Mouse (Mus musculus) forebrain, embryonic 13.5 days (tissue): Measurements from ENCODE around the gene Olfr1241. TPM values are rescaled to one million over a fixed set of nuclear protein-coding genes. Genes with fewer than 3 reads are reported as not detected.

Experiments
- ATAC-seq: fragments of 200-750 bp; cut with Nextera tagmentation; 2 replicates; pipeline ENCODE4 v1.8.0; 2017
- H3K27ac ChIP-seq: fragments of 300-500 bp; sonication (generic); 2 replicates; pipeline ENCODE4 v1.5.1; 2015; ENCODE audit warnings: inconsistent platforms, mild to moderate bottlenecking, moderate library complexity
- H3K27me3 ChIP-seq: fragments of 300-500 bp; sonication (generic); 2 replicates; pipeline ENCODE4 v1.6.1; 2015; ENCODE audit warnings: mild to moderate bottlenecking, inconsistent platforms
- H3K36me3 ChIP-seq: fragments of 300-500 bp; sonication (generic); 2 replicates; pipeline ENCODE4 v1.6.1; 2015; ENCODE audit warnings: mild to moderate bottlenecking, inconsistent platforms; ENCODE audit not compliant: poor library complexity, severe bottlenecking
- H3K4me1 ChIP-seq: fragments of 300-500 bp; sonication (generic); 2 replicates; pipeline ENCODE4 v1.6.1; 2015; ENCODE audit warnings: inconsistent platforms
- H3K4me2 ChIP-seq: fragments of 300-500 bp; sonication (generic); 2 replicates; pipeline ENCODE4 v1.6.1; 2015; ENCODE audit warnings: inconsistent platforms, mild to moderate bottlenecking, moderate library complexity
- H3K4me3 ChIP-seq: fragments of 300-500 bp; sonication (generic); 2 replicates; pipeline ENCODE4 v1.5.1; 2015; ENCODE audit warnings: mild to moderate bottlenecking, inconsistent platforms
- H3K9ac ChIP-seq: fragments of 300-500 bp; sonication (generic); 2 replicates; pipeline ENCODE4 v1.6.1; 2015; ENCODE audit warnings: mild to moderate bottlenecking, inconsistent platforms
- H3K9me3 ChIP-seq: fragments of 300-500 bp; sonication (generic); replicated peaks from 2 replicates; pipeline ENCODE4 v1.6.1; 2016; ENCODE audit warnings: inconsistent platforms
- WGBS: fragments of 180-500 bp; shearing (Covaris S2); methylation state at CpG from one replicate; pipeline ENCODE4 v1.1.7; 2015; 5-methylcytosine and 5-hydroxymethylcytosine counted together
- polyA plus RNA-seq: library from polyadenylated mRNA; unstranded; fragments of >200 nt; fragmentation: Nextera tagmentation; extraction: Ambion mirVana; gene quantifications from 2 replicates; pipeline ENCODE4 v1.2.1, GENCODE M21; 2015

The Olfr1241 gene
- not detected in 2 replicates for polyA plus RNA-seq

GRCm38 (mm10) chr2:89487026-89487425 lies at the start of gene Olfr1241:
TSS of gene Olfr1241 (minus strand) at chr2:89487126.
- no peak within 1 kb of the TSS for H3K9ac ChIP-seq
- no peak within 1 kb of the TSS for H3K4me3 ChIP-seq
- no peaks in the 10 kb centered on the region for H3K4me1 ChIP-seq
- no peak within 1 kb of the TSS for H3K4me2 ChIP-seq
- no peaks in the 10 kb centered on the region for H3K27me3 ChIP-seq
- no peaks in the 10 kb centered on the region for H3K36me3 ChIP-seq
- ATAC-seq, result no peak
- H3K9me3 ChIP-seq, result no peaks in the 10 kb centered on the region
- no peak within 1 kb of the TSS for H3K27ac ChIP-seq

GRCm38 (mm10) chr2:89531387-89531786 lies 44.5 kb upstream of the Olfr1241 start, which contains the start of gene Olfr1243:
TSS of gene Olfr1243 (minus strand) at chr2:89531487.
- H3K27ac ChIP-seq, result no peak within 1 kb of the TSS
- H3K9me3 ChIP-seq, result no peaks in the 10 kb centered on the region
- no peak within 1 kb of the TSS for H3K4me3 ChIP-seq
- H3K9ac ChIP-seq, result no peak within 1 kb of the TSS
- H3K4me2 ChIP-seq, result no peak within 1 kb of the TSS
- WGBS, result 90% methylated on average over 1 of the region's 1 CpGs
- no peaks in the 10 kb centered on the region for H3K4me1 ChIP-seq
- no peaks in the 10 kb centered on the region for H3K36me3 ChIP-seq
- H3K27me3 ChIP-seq, result no peaks in the 10 kb centered on the region
- no peak for ATAC-seq

- no peaks in the 10 kb centered on the region for H3K36me3 ChIP-seq
- no peaks in the 10 kb centered on the region for H3K27me3 ChIP-seq
- no peak for ATAC-seq
- no peak within 1 kb of the TSS for H3K4me2 ChIP-seq
- 91% methylated on average over 1 of the region's 1 CpGs for WGBS
- H3K27ac ChIP-seq, result no peak within 1 kb of the TSS
- no peaks in the 10 kb centered on the region for H3K4me1 ChIP-seq
- H3K9ac ChIP-seq, result no peak within 1 kb of the TSS
- no peak within 1 kb of the TSS for H3K4me3 ChIP-seq
- no peaks in the 10 kb centered on the region for H3K9me3 ChIP-seq
These were observed 11.3 kb upstream of the Olfr1241 start, which contains the start of gene Olfr1242 for GRCm38 (mm10) chr2:89498235-89498634. TSS of gene Olfr1242 (minus strand) at chr2:89498335.

GRCm38 (mm10) chr2:89442900-89443299 lies 44.0 kb downstream of the Olfr1241 start, which contains the start of gene Olfr1240:
TSS of gene Olfr1240 (minus strand) at chr2:89443000.
- Histone ChIP-seq H3K4me3 (no peak within 1 kb of the TSS), H3K27ac (no peak within 1 kb of the TSS), H3K27me3 (no peaks in the 10 kb centered on the region), H3K36me3 (no peaks in the 10 kb centered on the region), H3K4me2 (no peak within 1 kb of the TSS), H3K4me1 (no peaks in the 10 kb centered on the region), H3K9me3 (no peaks in the 10 kb centered on the region), H3K9ac (no peak within 1 kb of the TSS)
- WGBS, result 86% methylated on average over 3 of the region's 3 CpGs
- ATAC-seq, result no peak

Other genes with a start within 250 kb of the Olfr1241 start
- gene Olfr1228, start 233.1 kb downstream of the Olfr1241 start, polyA plus RNA-seq, result not detected in 2 replicates
- not detected in 2 replicates for gene Olfr1229, start 199.1 kb downstream of the Olfr1241 start, polyA plus RNA-seq
- not detected in 2 replicates for gene Olfr1230, start 189.9 kb downstream of the Olfr1241 start, polyA plus RNA-seq
- gene Olfr1231, start 180.1 kb downstream of the Olfr1241 start, polyA plus RNA-seq, result not detected in 2 replicates
- gene Olfr1232, start 157.5 kb downstream of the Olfr1241 start, polyA plus RNA-seq, result not detected in 2 replicates
- not detected in 2 replicates for gene Olfr1233, start 144.7 kb downstream of the Olfr1241 start, polyA plus RNA-seq
- not detected in 2 replicates for gene Olfr1234, start 122.3 kb downstream of the Olfr1241 start, polyA plus RNA-seq
- not detected in 2 replicates for gene Olfr1238, start 77.5 kb downstream of the Olfr1241 start, polyA plus RNA-seq
- not detected in 2 replicates for gene Olfr1239, start 66.7 kb downstream of the Olfr1241 start, polyA plus RNA-seq
- not detected in 2 replicates for gene Olfr1240, start 44.1 kb downstream of the Olfr1241 start, polyA plus RNA-seq
- not detected in 2 replicates for gene Olfr1242, start 11.2 kb upstream of the Olfr1241 start, polyA plus RNA-seq
- not detected in 2 replicates for gene Olfr1243, start 44.4 kb upstream of the Olfr1241 start, polyA plus RNA-seq
- gene Olfr1245, start 91.3 kb upstream of the Olfr1241 start, polyA plus RNA-seq, result not detected in 2 replicates
- not detected in 2 replicates for gene Olfr1246, start 106.0 kb upstream of the Olfr1241 start, polyA plus RNA-seq
- not detected in 2 replicates for gene Olfr1247, start 127.0 kb upstream of the Olfr1241 start, polyA plus RNA-seq
- not detected in 2 replicates for gene Olfr1248, start 131.1 kb upstream of the Olfr1241 start, polyA plus RNA-seq
- gene Olfr1249, start 147.9 kb upstream of the Olfr1241 start, polyA plus RNA-seq, result not detected in 2 replicates
- gene Olfr1250, start 174.3 kb upstream of the Olfr1241 start, polyA plus RNA-seq, result not detected in 2 replicates
- gene Olfr1251, start 184.8 kb upstream of the Olfr1241 start, polyA plus RNA-seq, result not detected in 2 replicates
- gene Olfr1252, start 237.9 kb upstream of the Olfr1241 start, polyA plus RNA-seq, result not detected in 2 replicates